Mouse (Mus musculus): ENCODE data around the gene Capn2. TPM values are rescaled to one million over a fixed set of nuclear protein-coding genes. Genes with fewer than 3 reads are reported as not detected.
A peak's percentile ranks its signal among the peaks of the same experiment; 100 is the strongest.

Gene Capn2
- total and polyA plus RNA-seq, 3 experiments, result 10.6 to 19.3 TPM; not detected in 1

DNA sequence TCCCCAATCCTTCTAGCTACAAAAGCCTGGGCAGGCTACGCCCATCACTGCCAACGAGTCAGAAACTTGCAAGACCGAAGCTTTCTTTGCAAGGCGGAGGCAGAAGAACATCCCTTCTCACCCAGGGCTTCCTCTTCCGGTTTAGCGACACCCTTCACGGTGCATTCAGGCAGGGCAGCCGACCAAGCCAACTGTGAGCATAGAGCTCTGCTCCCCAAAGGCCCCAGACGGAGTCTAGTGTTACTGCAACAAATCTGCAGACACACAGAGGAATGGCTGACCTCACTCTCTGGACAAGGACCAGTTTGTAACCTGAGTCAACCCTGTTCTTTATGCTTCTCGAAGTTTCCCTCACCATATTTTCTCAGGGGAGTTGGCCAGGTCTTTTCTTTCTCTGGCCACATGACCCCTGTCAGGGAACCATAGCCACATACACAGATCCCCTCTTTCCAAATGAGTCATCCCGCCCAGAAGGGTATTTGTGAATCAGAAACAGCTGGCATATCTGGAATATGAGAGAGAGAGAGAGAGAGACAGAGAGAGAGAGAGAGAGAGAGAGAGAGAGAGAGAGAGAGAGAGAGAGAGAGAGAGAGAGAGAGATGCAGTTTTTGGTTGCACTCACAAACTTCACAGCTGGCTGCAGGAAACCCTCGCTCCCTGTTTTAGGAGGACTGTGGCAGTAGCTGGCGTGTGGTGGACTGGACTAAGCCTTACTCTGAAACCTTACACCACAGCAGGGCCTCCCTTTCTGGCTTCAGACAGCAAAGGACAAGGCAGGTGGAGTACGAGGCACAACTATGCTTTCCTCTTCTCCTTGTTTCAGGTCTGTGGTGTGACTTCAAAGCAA is 2.9 kb upstream of the Capn2 start:
- Histone ChIP-seq H3K9me3 (replicated peaks; ENCODE audit: insufficient read depth, low read length) (no peaks in the 10 kb centered on the region), H3K36me3 (ENCODE audit: control insufficient read depth in 1 of 2, insufficient read depth in 2 of 2, low read length in 2 of 2) (peaks cover 0 to 25% of the 10 kb centered on the region in 2 experiments; a peak in 2 of 4 replicates), H3K79me2 (ENCODE audit: control insufficient read depth, insufficient read depth, low read length, poor library complexity) (peaks cover 7% of the 10 kb centered on the region; the same call in 1 of the 2 replicates), H3K4me3 (ENCODE audit: control insufficient read depth in 1 of 2, insufficient read depth in 1 of 2, low read depth in 2 of 2, low read length in 2 of 2) (peak overlapping the region; percentile 34 to 53), H3K27me3 (ENCODE audit: control insufficient read depth in 1 of 2, insufficient read depth in 2 of 2, low read length in 2 of 2) (no peaks in the 10 kb centered on the region), H3K27ac (ENCODE audit: control insufficient read depth, low read depth, low read length) (peak overlapping the region; percentile 53), H3K4me1 (ENCODE audit: control insufficient read depth in 1 of 2, insufficient read depth in 2 of 2, low read length in 2 of 2) (peaks cover 18 to 67% of the 10 kb centered on the region in 2 experiments), H3K9ac (ENCODE audit: control insufficient read depth, low read depth, low read length, poor library complexity, severe bottlenecking) (peak overlapping the region; percentile 45)
- peak; percentile 83 for TF ChIP-seq ELF1 (IDR thresholded peaks at IDR 0.05; ENCODE audit: low read depth, low read length)
- no peak for TF ChIP-seq BHLHE40 (IDR thresholded peaks at IDR 0.05; ENCODE audit: borderline replicate concordance, low read depth, low read length)
- TF ChIP-seq EP300 (IDR thresholded peaks at IDR 0.05; ENCODE audit: low read depth in 1 of 2, low read length in 2 of 2), result no peak
- TF ChIP-seq POLR2A (IDR thresholded peaks at IDR 0.05; ENCODE audit: control insufficient read depth in 1 of 2, insufficient read depth in 1 of 2, low read depth in 1 of 2, low read length in 2 of 2, poor library complexity in 1 of 2), result peak; percentile 36 to 73; a peak in 2 of 4 replicates
- no peak for TF ChIP-seq UBTF (IDR thresholded peaks at IDR 0.05; ENCODE audit: borderline replicate concordance, insufficient read depth, low read depth, low read length)
- TF ChIP-seq HCFC1 (IDR thresholded peaks at IDR 0.05; ENCODE audit: low read depth, low read length), result peak; percentile 55; the same call in 1 of the 2 replicates
- no peak for TF ChIP-seq CHD2 (IDR thresholded peaks at IDR 0.05; ENCODE audit: low read length)
- no peak for TF ChIP-seq MEF2A (IDR thresholded peaks at IDR 0.05; ENCODE audit: extremely low read depth, insufficient replicate concordance, low read depth, low read length, poor library complexity, severe bottlenecking)
- TF ChIP-seq SIN3A (IDR thresholded peaks at IDR 0.05; ENCODE audit: low read length), result peak; percentile 32; the same call in 1 of the 2 replicates
- TF ChIP-seq JUND (IDR thresholded peaks at IDR 0.05; ENCODE audit: low read depth, low read length), result peak; percentile 80; the same call in 1 of the 2 replicates
- TF ChIP-seq TBP (IDR thresholded peaks at IDR 0.05; ENCODE audit: low read depth, low read length), result peak; percentile 51; the same call in 1 of the 2 replicates
- peak; percentile 55; the same call in 1 of the 2 replicates for TF ChIP-seq ZMIZ1 (IDR thresholded peaks at IDR 0.05; ENCODE audit: low read depth, low read length)
- TF ChIP-seq POLR2AphosphoS5 (IDR thresholded peaks at IDR 0.05; ENCODE audit: borderline replicate concordance, low read depth, low read length), result no peak
- TF ChIP-seq NELFE (IDR thresholded peaks at IDR 0.05; ENCODE audit: low read depth, low read length), result peak; percentile 59; the same call in 1 of the 2 replicates
- TF ChIP-seq ZNF384 (IDR thresholded peaks at IDR 0.05; ENCODE audit: low read depth, low read length), result no peak
- peak; percentile 76 for DNase-seq (ENCODE audit: low read depth, low spot score)

DNA sequence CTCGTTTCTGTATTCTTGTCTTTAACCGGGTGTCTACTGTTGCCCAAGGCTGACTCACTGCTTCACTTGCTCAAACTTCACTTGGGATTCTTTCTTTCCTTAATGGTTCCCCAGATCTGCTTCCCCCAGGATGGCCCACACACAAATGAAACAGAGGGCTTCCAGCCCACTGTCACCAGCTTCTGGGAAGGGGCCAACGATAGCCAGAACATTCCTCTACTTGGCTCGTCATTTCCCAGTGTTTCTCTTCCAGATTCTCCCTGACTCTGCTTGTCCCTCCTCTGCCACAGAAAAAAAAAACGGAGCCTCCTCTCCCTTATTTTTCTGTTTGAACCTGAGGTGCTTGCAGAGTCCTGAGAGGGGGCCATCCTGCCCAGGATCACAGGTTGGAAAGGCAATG is 1.9 kb upstream of the Capn2 start:
- Histone ChIP-seq H3K36me3 (ENCODE audit: control insufficient read depth in 1 of 2, insufficient read depth in 2 of 2, low read length in 2 of 2) (peaks cover 0 to 35% of the 10 kb centered on the region in 2 experiments; a peak in 2 of 4 replicates), H3K4me3 (ENCODE audit: control insufficient read depth in 1 of 2, insufficient read depth in 1 of 2, low read depth in 2 of 2, low read length in 2 of 2) (no peak overlapping the region), H3K27ac (ENCODE audit: control insufficient read depth, low read depth, low read length) (no peak overlapping the region), H3K27me3 (ENCODE audit: control insufficient read depth in 1 of 2, insufficient read depth in 2 of 2, low read length in 2 of 2) (no peaks in the 10 kb centered on the region), H3K4me1 (ENCODE audit: control insufficient read depth in 1 of 2, insufficient read depth in 2 of 2, low read length in 2 of 2) (peaks cover 24 to 71% of the 10 kb centered on the region in 2 experiments), H3K9ac (ENCODE audit: control insufficient read depth, low read depth, low read length, poor library complexity, severe bottlenecking) (peak overlapping the region; percentile 44), H3K79me2 (ENCODE audit: control insufficient read depth, insufficient read depth, low read length, poor library complexity) (peaks cover 7% of the 10 kb centered on the region; the same call in 1 of the 2 replicates), H3K9me3 (replicated peaks; ENCODE audit: insufficient read depth, low read length) (no peaks in the 10 kb centered on the region)
- no peak for TF ChIP-seq KAT2A (conservative IDR thresholded peaks at IDR 0.05; ENCODE audit: low read depth, low read length)
- TF ChIP-seq EP300 (IDR thresholded peaks at IDR 0.05; ENCODE audit: low read depth in 1 of 2, low read length in 2 of 2), result no peak
- no peak for TF ChIP-seq RCOR1 (IDR thresholded peaks at IDR 0.05; ENCODE audit: low read depth, low read length)
- TF ChIP-seq MYB (IDR thresholded peaks at IDR 0.05; ENCODE audit: low read depth, low read length), result no peak
- no peak for TF ChIP-seq UBTF (IDR thresholded peaks at IDR 0.05; ENCODE audit: borderline replicate concordance, insufficient read depth, low read depth, low read length)
- TF ChIP-seq ZMIZ1 (IDR thresholded peaks at IDR 0.05; ENCODE audit: low read depth, low read length), result no peak
- no peak for TF ChIP-seq ZKSCAN1 (IDR thresholded peaks at IDR 0.05; ENCODE audit: low read depth, low read length)
- no peak for TF ChIP-seq TCF12 (IDR thresholded peaks at IDR 0.05; ENCODE audit: low read depth, low read length)
- TF ChIP-seq USF1 (IDR thresholded peaks at IDR 0.05; ENCODE audit: low read depth, low read length), result no peak
- TF ChIP-seq GATA1 (IDR thresholded peaks at IDR 0.05; ENCODE audit: low read depth, low read length), result no peak
- no peak for TF ChIP-seq POLR2AphosphoS5 (IDR thresholded peaks at IDR 0.05; ENCODE audit: borderline replicate concordance, low read depth, low read length)
- TF ChIP-seq CTCF (IDR thresholded peaks at IDR 0.05 in 2 of 3, conservative IDR thresholded peaks at IDR 0.05 in 1 of 3; ENCODE audit: control insufficient read depth in 1 of 3, insufficient read depth in 1 of 3, low read depth in 2 of 3, low read length in 3 of 3, poor library complexity in 1 of 3, severe bottlenecking in 1 of 3), result no peak
- no peak for TF ChIP-seq MAZ (IDR thresholded peaks at IDR 0.05; ENCODE audit: low read depth, low read length)
- no peak for TF ChIP-seq SIN3A (IDR thresholded peaks at IDR 0.05; ENCODE audit: low read length)
- no peak for TF ChIP-seq MAFK (IDR thresholded peaks at IDR 0.05; ENCODE audit: borderline replicate concordance, low read depth, low read length)
- TF ChIP-seq MXI1 (IDR thresholded peaks at IDR 0.05; ENCODE audit: low read depth, low read length), result no peak
- no peak for TF ChIP-seq POLR2A (IDR thresholded peaks at IDR 0.05; ENCODE audit: control insufficient read depth in 1 of 2, insufficient read depth in 1 of 2, low read depth in 1 of 2, low read length in 2 of 2, poor library complexity in 1 of 2)
- DNase-seq (ENCODE audit: low read depth, low spot score), result no peak

All from MEL (cell line).